Mouse (Mus musculus) macrophage (primary cell): ENCODE results near the gene Ccdc151. TPM values are rescaled to one million over a fixed set of nuclear protein-coding genes. Genes with fewer than 3 reads are reported as not detected.
A peak's percentile ranks its signal among the peaks of the same experiment; 100 is the strongest.

ENCODE experiments used
- H3K27ac ChIP-seq: fragments of 350-480 bp; formaldehyde crosslinking; 2 replicates; pipeline ENCODE4 v1.9.0; 2021
- H3K36me3 ChIP-seq: fragments of 350-480 bp; formaldehyde crosslinking; 2 replicates; pipeline ENCODE4 v1.9.0; 2021; ENCODE audit errors: inconsistent target
- H3K4me3 ChIP-seq: fragments of 350-480 bp; formaldehyde crosslinking; 2 replicates; pipeline ENCODE4 v1.9.0; 2021; ENCODE audit errors: inconsistent target
- H3K79me2 ChIP-seq: fragments of 350-480 bp; formaldehyde crosslinking; 2 replicates; pipeline ENCODE4 v1.9.0; 2021; ENCODE audit errors: inconsistent target
- WGBS: methylation state at CpG from one replicate; pipeline ENCODE4 v1.1.7; 2026; ENCODE audit warnings: inconsistent platforms; ENCODE audit not compliant: missing documents; 5-methylcytosine and 5-hydroxymethylcytosine counted together
- polyA plus RNA-seq: library from polyadenylated mRNA; stranded (reverse); fragments of 250-400 nt; gene quantifications from 3 replicates; pipeline ENCODE4 v1.2.4, GENCODE M21; 2018; ENCODE audit warnings: inconsistent platforms

The Ccdc151 gene
- polyA plus RNA-seq, 1 experiment from 2014 or later, result 0.10 TPM

- H3K27ac ChIP-seq, result no peak overlapping the region
- 87% methylated on average over 3 of the region's 7 CpGs for WGBS
- no peak overlapping the region for H3K4me3 ChIP-seq
- H3K79me2 ChIP-seq, result no peaks in the 10 kb centered on the region
- peaks cover 17% of the 10 kb centered on the region for H3K36me3 ChIP-seq
Observed at GRCm38 (mm10) chr9:22017208-22017825, 14.9 kb upstream of the Ccdc151 start.

DNA sequence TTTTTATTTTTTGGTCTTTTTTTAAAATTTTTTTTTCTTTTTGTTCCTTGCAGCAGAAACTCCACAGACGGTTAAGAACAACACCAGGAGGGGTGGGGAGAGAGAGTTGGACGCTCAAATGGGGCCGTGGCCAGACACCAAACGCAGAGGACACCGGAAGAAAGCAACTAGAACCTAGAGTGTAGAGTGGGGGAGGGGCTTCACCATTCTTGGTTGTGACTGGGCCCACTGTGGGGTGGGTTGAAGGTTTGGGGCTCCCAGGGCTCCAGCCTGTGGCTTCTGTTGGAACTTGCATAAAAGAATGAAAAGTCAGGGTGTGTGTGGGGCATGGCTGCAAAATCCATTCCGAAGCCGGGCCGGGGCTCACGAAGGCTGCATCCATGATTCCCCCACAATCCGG lies 13.8 kb upstream of the Ccdc151 start:
- no peaks in the 10 kb centered on the region for H3K79me2 ChIP-seq
- no peak overlapping the region for H3K4me3 ChIP-seq
- 66% methylated on average over 10 of the region's 10 CpGs for WGBS
- H3K27ac ChIP-seq, result no peak overlapping the region
- peaks cover 26% of the 10 kb centered on the region for H3K36me3 ChIP-seq

- Histone ChIP-seq H3K79me2 (no peaks in the 10 kb centered on the region), H3K4me3 (no peak overlapping the region), H3K36me3 (peaks cover 60% of the 10 kb centered on the region), H3K27ac (no peak overlapping the region)
- WGBS, result 93% methylated on average over 13 of the region's 13 CpGs
Observed at GRCm38 (mm10) chr9:22012731-22013130, 10.3 kb upstream of the Ccdc151 start.

DNA sequence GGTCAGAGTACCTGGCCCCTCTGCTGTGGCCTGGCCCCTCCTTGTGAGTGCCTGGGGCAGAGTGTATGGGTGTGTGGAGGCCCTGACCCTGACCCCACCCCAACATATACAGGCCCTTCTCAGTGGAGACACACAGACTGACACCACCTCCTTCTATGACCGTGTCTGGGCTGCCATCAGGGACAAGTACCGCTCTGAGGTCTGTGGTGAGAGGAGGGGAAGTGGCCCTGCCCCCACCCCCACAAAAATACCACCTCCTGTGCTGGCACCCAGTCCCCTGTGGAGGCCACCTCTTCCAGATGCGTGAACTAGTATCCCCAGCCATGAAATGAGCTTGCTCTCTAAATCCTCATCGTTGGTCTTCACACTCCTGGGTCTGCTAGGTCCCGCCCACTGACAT lies 8.6 kb upstream of the Ccdc151 start:
- H3K4me3 ChIP-seq, result no peak overlapping the region
- H3K27ac ChIP-seq, result no peak overlapping the region
- H3K36me3 ChIP-seq, result peaks cover 77% of the 10 kb centered on the region
- H3K79me2 ChIP-seq, result no peaks in the 10 kb centered on the region
- 43% methylated on average over 4 of the region's 5 CpGs for WGBS

DNA sequence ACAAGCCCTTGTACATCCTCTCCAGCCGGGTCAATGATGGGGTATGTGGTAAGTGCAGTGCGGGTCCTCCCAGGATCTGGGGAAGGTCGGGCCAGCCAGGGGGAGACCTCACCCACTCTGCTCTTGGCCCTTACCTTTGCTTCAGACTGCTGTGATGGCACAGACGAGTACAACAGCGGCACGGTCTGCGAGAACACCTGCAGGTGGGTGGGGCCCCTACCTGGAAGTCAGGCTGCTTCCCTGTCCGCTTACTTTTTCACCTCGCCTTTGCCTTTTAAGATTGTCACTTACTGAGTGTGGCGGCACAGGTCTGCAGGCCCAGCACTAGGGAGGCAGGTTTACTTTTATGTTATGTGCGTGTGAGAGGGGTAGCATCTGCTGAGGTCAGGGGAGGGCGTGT lies 2.1 kb upstream of the Ccdc151 start:
- 95% methylated on average over 12 of the region's 12 CpGs for WGBS
- H3K4me3 ChIP-seq, result no peak overlapping the region

GRCm38 (mm10) chr9:22003163-22003554 lies 725 bp upstream of the Ccdc151 start:
- Histone ChIP-seq H3K79me2 (peaks cover 8% of the 10 kb centered on the region), H3K4me3 (peak overlapping the region; percentile 97), H3K27ac (peak overlapping the region; percentile 71), H3K36me3 (peaks cover 38% of the 10 kb centered on the region)
- 0% methylated on average over 18 of the region's 18 CpGs for WGBS

More for the DNA sequence above, 2.1 kb upstream of the Ccdc151 start:
- Histone ChIP-seq H3K36me3 (peaks cover 51% of the 10 kb centered on the region), H3K79me2 (peaks cover 8% of the 10 kb centered on the region), H3K27ac (no peak overlapping the region)

- 98% methylated on average over 4 of the region's 4 CpGs for WGBS
- Histone ChIP-seq H3K4me3 (no peak overlapping the region), H3K27ac (no peak overlapping the region), H3K36me3 (peaks cover 23% of the 10 kb centered on the region), H3K79me2 (peaks cover 8% of the 10 kb centered on the region)
Observed at GRCm38 (mm10) chr9:22001633-22002032, 801 bp downstream of the Ccdc151 start.

- H3K4me3 ChIP-seq, result no peak overlapping the region
- WGBS, result 97% methylated on average over 6 of the region's 6 CpGs
- H3K27ac ChIP-seq, result no peak overlapping the region
- H3K79me2 ChIP-seq, result peaks cover 8% of the 10 kb centered on the region
- peaks cover 9% of the 10 kb centered on the region for H3K36me3 ChIP-seq
Observed at GRCm38 (mm10) chr9:22000296-22000695, 2.1 kb downstream of the Ccdc151 start.

DNA sequence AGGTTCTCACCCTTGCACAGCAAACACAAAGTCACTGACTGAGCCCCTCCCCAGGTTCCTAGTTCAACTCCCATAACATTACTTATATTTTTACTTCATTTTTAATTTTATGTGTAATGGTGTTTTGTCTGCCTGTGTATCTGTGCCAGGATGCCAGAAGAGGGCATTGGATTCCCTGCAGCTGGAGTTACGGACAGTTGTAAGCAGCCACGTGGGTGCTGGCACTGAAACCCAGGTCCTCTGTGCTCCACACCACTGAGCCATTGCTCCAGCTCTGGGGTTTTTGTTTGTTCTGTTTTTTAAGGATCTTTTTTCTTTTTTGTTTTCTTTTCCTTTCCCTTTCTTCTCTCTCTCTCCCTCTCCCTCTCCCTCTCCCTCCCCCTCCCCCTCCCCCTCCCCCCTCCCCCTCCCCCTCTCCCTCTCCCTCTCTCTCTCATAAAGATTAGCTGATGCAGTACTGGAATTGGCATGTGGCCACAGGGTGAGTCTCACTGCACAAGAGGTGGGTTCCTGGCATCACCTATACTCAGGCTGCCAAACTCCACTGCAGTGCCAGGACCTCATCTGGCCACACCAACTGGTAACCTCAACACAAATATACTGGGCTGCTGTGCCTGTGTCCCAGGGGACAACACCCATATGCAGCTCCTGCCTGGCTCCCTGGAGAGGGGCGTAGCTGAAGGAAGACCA lies 6.1 kb downstream of the Ccdc151 start:
- no peaks in the 10 kb centered on the region for H3K36me3 ChIP-seq
- H3K4me3 ChIP-seq, result no peak overlapping the region
- H3K79me2 ChIP-seq, result no peaks in the 10 kb centered on the region
- WGBS, result 91% methylated on average over 1 of the region's 3 CpGs
- no peak overlapping the region for H3K27ac ChIP-seq

GRCm38 (mm10) chr9:21992227-21992626 lies 10.2 kb downstream of the Ccdc151 start:
- no peak overlapping the region for H3K27ac ChIP-seq
- no peak overlapping the region for H3K4me3 ChIP-seq
- no peaks in the 10 kb centered on the region for H3K36me3 ChIP-seq
- WGBS, result 86% methylated on average over 4 of the region's 4 CpGs
- no peaks in the 10 kb centered on the region for H3K79me2 ChIP-seq

DNA sequence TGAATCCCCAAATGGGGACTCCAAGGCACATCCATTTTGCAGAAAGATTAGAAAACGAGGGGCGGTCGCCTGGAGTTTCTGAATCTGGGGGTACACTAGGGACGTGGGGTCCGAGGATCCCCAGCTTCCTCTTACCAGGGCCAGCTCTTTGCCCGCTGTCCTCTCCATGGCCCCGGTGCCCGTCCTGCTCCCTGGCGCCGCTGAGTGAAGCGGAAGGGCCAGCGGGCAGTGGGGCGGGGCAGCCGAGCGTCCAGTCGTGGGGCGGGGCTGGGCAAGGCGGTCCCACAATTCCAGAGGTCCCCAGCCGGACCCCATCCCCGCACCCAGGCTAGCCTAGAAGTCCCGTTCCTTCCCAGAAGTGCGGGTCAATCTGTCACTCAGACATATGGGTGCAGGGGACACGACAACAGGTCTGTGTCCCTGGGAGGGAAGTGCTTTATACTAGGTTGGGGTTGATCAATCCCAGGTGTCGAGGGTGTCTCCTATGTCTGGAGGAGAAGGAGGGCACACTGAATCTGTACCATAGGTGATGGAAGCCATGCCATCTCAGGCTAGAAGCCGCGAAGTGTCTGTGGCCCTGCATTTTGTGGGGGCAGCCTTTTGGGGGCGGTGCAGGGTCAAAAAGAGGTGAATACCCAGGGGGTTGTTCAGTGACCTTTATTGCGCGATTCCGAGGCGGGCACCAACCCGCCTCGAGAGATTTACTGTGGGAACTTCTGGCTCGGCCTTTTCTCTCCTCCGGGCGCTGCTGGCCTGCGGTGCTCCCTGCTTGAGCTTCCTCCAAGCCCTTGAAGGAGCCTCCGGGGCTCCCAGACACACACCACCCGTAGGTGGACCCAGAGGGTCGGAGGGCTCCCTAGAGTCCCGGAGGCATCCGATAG lies 13.0 kb downstream of the Ccdc151 start, which contains the start of gene Rgl3:
TSS of gene Rgl3 (minus strand) at position 217 of the 881 bp plus-strand sequence.
- H3K27ac ChIP-seq, result no peak within 1 kb of the TSS
- no peaks in the 10 kb centered on the region for H3K36me3 ChIP-seq
- no peaks in the 10 kb centered on the region for H3K79me2 ChIP-seq
- WGBS, result 4% methylated on average over 42 of the region's 42 CpGs
- peak within 1 kb of the TSS; percentile 38 for H3K4me3 ChIP-seq

DNA sequence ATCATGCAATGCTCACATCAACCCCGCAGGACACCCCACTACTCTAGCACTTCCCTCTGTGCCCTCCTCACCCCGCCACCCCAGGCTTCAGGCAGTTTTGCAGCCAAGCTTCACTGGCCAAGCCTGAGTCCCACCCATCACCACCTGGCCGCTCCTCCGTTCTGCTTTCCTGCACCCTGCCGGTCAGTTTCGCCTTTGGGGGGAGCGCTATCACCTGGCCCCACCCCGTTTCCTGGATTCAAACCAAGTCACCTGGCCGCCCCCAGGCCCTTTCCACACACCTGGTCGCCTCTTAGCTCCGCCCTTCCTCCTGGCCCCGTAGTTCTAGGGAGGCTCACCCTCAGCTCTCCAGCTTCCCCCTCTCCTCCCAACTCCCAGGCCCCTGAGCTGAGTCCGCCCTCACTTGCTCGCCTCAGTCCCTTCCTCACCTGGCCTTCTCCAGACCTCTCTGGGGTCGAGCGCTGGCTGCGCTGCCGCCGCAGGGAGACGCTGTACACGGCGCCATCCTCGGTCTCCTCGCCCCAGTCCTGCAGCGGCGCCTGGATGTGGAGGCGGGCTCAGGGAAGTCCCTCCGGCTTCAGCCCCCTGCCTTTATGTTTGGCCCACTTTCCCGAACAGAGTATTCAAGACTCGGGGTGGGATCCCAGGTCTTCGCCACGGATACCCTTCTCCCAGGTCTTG lies 13.9 kb downstream of the Ccdc151 start:
- WGBS, result 6% methylated on average over 32 of the region's 32 CpGs
- no peak overlapping the region for H3K27ac ChIP-seq
- H3K36me3 ChIP-seq, result no peaks in the 10 kb centered on the region
- peak overlapping the region; percentile 38 for H3K4me3 ChIP-seq
- H3K79me2 ChIP-seq, result no peaks in the 10 kb centered on the region

DNA sequence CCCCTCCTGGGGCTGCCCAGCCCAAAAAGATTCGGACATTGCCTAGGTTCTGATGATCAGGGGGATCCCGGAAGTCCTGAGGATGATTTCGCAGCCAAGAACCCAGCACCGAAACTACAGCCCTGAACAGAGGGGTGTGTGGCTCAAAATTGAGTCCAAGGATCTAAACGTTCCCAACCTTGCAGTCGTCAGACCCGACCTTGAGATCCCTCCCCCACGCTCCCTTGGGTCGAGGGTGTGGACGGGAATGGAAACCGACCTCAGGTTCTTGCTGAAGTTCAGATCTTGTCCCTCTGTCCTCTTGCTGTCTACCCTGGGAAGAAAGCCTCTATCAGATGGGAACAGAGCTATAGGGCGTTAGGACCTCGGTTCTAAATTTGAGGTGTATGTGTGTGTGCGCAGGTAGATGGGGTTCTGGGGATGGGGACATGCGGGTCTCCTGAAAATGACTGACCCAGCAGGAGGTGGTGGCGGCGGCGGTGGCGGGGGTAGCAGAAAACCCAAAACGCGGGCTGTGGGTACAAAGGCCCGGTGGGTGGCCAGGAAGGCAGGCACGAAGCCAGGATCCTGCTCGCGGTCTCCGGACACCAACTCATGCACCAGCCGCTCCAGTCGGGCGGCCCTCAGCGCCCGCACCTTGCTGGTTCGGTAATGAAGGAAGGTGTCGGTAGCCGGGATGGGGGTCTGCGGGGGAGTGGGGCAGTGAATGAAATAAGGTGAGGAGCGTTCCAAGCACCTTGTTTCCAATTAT lies 14.7 kb downstream of the Ccdc151 start:
- WGBS, result 15% methylated on average over 36 of the region's 36 CpGs
- Histone ChIP-seq H3K4me3 (no peak overlapping the region), H3K79me2 (no peaks in the 10 kb centered on the region)

GRCm38 (mm10) chr9:21983911-21984310 lies 18.5 kb downstream of the Ccdc151 start:
- Histone ChIP-seq H3K4me3 (no peak overlapping the region), H3K79me2 (no peaks in the 10 kb centered on the region), H3K36me3 (no peaks in the 10 kb centered on the region), H3K27ac (no peak overlapping the region)
- WGBS, result 69% methylated on average over 3 of the region's 3 CpGs

More for the DNA sequence above, 14.7 kb downstream of the Ccdc151 start:
- no peak overlapping the region for H3K27ac ChIP-seq
- H3K36me3 ChIP-seq, result no peaks in the 10 kb centered on the region
